Mouse (Mus musculus): ENCODE measurements around the gene Tmem160. TPM values are rescaled to one million over a fixed set of nuclear protein-coding genes. Genes with fewer than 3 reads are reported as not detected.

The Tmem160 gene
- polyA plus RNA-seq (2017; shearing (Covaris generic)), result 121 TPM

GRCm38 (mm10) chr7:16452587-16453073 lies at the start of gene Tmem160:
TSS of gene Tmem160 (plus strand) at chr7:16452779.

GRCm38 (mm10) chr7:16477628-16478027 lies 25.0 kb downstream of the Tmem160 start, which contains the start of gene Npas1:
TSS of gene Npas1 (minus strand) at chr7:16477728.

Other genes with a start within 250 kb of the Tmem160 start
- gene Dhx34, start 230.7 kb upstream of the Tmem160 start, polyA plus RNA-seq (2017; shearing (Covaris generic)), result 31.8 TPM
- gene C5ar2, start 208.6 kb upstream of the Tmem160 start, polyA plus RNA-seq (2017; shearing (Covaris generic)), result not detected
- not detected for gene C5ar1, start 193.2 kb upstream of the Tmem160 start, polyA plus RNA-seq (2017; shearing (Covaris generic))
- gene Inafm1, start 179.2 kb upstream of the Tmem160 start, polyA plus RNA-seq (2017; shearing (Covaris generic)), result 6.5 TPM
- gene Ccdc9, start 166.0 kb upstream of the Tmem160 start, polyA plus RNA-seq (2017; shearing (Covaris generic)), result 69.7 TPM
- 40.1 TPM for gene Bbc3, start 144.4 kb upstream of the Tmem160 start, polyA plus RNA-seq (2017; shearing (Covaris generic))
- 130 TPM for gene Sae1, start 65.0 kb upstream of the Tmem160 start, polyA plus RNA-seq (2017; shearing (Covaris generic))
- 27.2 TPM for gene Zc3h4, start 51.9 kb upstream of the Tmem160 start, polyA plus RNA-seq (2017; shearing (Covaris generic))
- 0.36 TPM for gene Npas1, start 24.9 kb downstream of the Tmem160 start, polyA plus RNA-seq (2017; shearing (Covaris generic))
- 7.6 TPM for gene Arhgap35, start 162.2 kb downstream of the Tmem160 start, polyA plus RNA-seq (2017; shearing (Covaris generic))
- gene Ceacam15, start 222.9 kb downstream of the Tmem160 start, polyA plus RNA-seq (2017; shearing (Covaris generic)), result 1.1 TPM